ENCODE assay signal across 10 mouse cellular contexts in the genomic region with DNA sequence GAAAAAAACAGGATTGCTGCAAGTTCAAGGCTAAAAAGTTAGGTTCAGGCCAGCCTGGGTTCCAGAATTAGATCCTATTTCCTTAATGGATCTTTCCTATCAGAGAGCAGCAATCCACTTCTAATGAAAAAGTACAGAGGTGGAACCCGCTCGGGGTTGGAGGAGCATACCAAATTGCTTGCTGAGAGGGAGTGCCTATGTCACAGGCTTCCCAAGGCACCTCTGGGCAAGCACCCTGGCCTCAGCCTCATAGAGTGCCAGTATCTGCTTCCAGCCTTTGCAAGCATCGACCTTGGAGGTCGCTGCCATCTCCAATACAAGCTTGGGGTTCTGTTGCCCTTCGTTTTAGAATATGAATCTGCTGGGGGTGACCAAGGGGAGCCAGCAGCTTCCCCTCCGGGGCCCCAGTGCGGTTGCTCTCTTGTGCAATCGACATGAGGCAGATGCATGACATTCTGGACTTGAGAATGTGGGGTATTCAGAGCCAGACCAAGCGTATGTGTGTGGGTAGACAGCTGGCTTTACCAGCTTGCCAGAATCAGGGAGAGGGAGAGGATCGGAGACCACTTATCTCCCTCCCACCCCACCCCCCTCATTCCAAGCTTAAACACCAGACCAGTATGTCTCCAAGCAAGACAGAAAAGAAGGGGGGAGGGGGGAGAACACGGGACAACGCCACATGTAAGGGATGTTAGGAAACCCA. TPM values are rescaled to one million over a fixed set of nuclear protein-coding genes. Genes with fewer than 3 reads are reported as not detected.
A peak's percentile ranks its signal among the peaks of the same experiment; 100 is the strongest.
DNase-seq lines count a peak whose midpoint lies in the region; ATAC-seq lines count a peak whose summit lies in the region.
"Had no signal": no experiment of that assay in that cellular context is flagged by ENCODE, and none has a peak within 500 bp of the region (broad histone marks: within the 10 kb centered on the region; RNA-seq: fewer than 3 reads in every experiment).

No protein-coding gene starts in this region.

- peak; percentile 16 for DNase-seq in forebrain, embryonic 14.5 days (ENCODE audit: low spot score)
- no peak for DNase-seq in forebrain, embryonic 10.5 days (ENCODE audit: extremely low spot score, low spot score)
- DNase-seq in retina, postnatal 1 day: peak; percentile 59
- DNase-seq in retina, embryonic 14.5 days (ENCODE audit: low spot score): no peak
- peak; percentile 58 for DNase-seq in intestine, embryonic 14.5 days (ENCODE audit: low spot score)
- DNase-seq in yolk sac, embryonic 10.5 days (ENCODE audit: low spot score): peak; percentile 29
- DNase-seq in gastrocnemius, adult 8-10 months (ENCODE audit: low spot score in 2 of 2): no peak
- DNase-seq in urinary bladder, adult 2 months (ENCODE audit: low spot score): no peak
- DNase-seq: gastrocnemius, postnatal 14 days had no signal

- no peak overlapping the region for H3K9ac ChIP-seq in forebrain, embryonic 14.5 days (ENCODE audit: low read length)
- H3K9ac ChIP-seq in intestine, embryonic 14.5 days (ENCODE audit: low read length): no peak overlapping the region

- H3K4me3 ChIP-seq in forebrain, embryonic 14.5 days (ENCODE audit: low read depth, low read length): no peak overlapping the region
- H3K4me3 ChIP-seq in forebrain, embryonic 10.5 days: no peak overlapping the region
- no peak overlapping the region for H3K4me3 ChIP-seq in intestine, embryonic 14.5 days (ENCODE audit: low read depth, low read length)

- no peak overlapping the region for H3K27ac ChIP-seq in forebrain, embryonic 14.5 days (ENCODE audit: low read depth, low read length)
- no peak overlapping the region for H3K27ac ChIP-seq in forebrain, embryonic 10.5 days
- H3K27ac ChIP-seq in intestine, embryonic 14.5 days (ENCODE audit: low read depth): 0 out of 2 replicates have a peak overlapping the region, but pooled peaks have one; percentile 5
- H3K27ac ChIP-seq: kidney, postnatal 0 days had no signal

- no peaks in the 10 kb centered on the region for H3K27me3 ChIP-seq in forebrain, embryonic 14.5 days (replicated peaks; ENCODE audit: control insufficient read depth, insufficient read depth, low read length)
- H3K27me3 ChIP-seq in forebrain, embryonic 10.5 days (ENCODE audit: poor library complexity, severe bottlenecking): no peaks in the 10 kb centered on the region
- no peaks in the 10 kb centered on the region for H3K27me3 ChIP-seq in intestine, embryonic 14.5 days (replicated peaks; ENCODE audit: control insufficient read depth, insufficient read depth, low read length)

- no peak overlapping the region for H3K4me2 ChIP-seq in forebrain, embryonic 14.5 days (ENCODE audit: low read length)
- H3K4me2 ChIP-seq in intestine, embryonic 14.5 days (ENCODE audit: low read length): no peak overlapping the region; the same call in 1 of the 2 replicates

- H3K4me1 ChIP-seq in forebrain, embryonic 14.5 days (ENCODE audit: control insufficient read depth, insufficient read depth, low read length): no peaks in the 10 kb centered on the region
- no peaks in the 10 kb centered on the region for H3K4me1 ChIP-seq in forebrain, embryonic 10.5 days
- H3K4me1 ChIP-seq in intestine, embryonic 14.5 days (replicated peaks; ENCODE audit: control insufficient read depth, insufficient read depth, low read length): peaks cover 5% of the 10 kb centered on the region; the same call in 1 of the 2 replicates

- H3K9me3 ChIP-seq in forebrain, embryonic 14.5 days (replicated peaks; ENCODE audit: control insufficient read depth, low read length): no peaks in the 10 kb centered on the region
- no peaks in the 10 kb centered on the region for H3K9me3 ChIP-seq in forebrain, embryonic 10.5 days
- H3K9me3 ChIP-seq in intestine, embryonic 14.5 days (ENCODE audit: control insufficient read depth, low read length): no peaks in the 10 kb centered on the region

- 77% methylated on average over 12 of the region's 12 CpGs for WGBS in forebrain, embryonic 14.5 days
- 82% methylated on average over 12 of the region's 12 CpGs for WGBS in forebrain, embryonic 10.5 days
- 43% methylated on average over 12 of the region's 12 CpGs for WGBS in intestine, embryonic 14.5 days

- no peaks in the 10 kb centered on the region for H3K36me3 ChIP-seq in forebrain, embryonic 14.5 days (ENCODE audit: control insufficient read depth, insufficient read depth, low read length)
- H3K36me3 ChIP-seq in forebrain, embryonic 10.5 days (replicated peaks): no peaks in the 10 kb centered on the region
- H3K36me3 ChIP-seq in intestine, embryonic 14.5 days (ENCODE audit: control insufficient read depth, insufficient read depth, low read length): no peaks in the 10 kb centered on the region

- peak; percentile 54 for ATAC-seq in forebrain, embryonic 14.5 days
- ATAC-seq in intestine, embryonic 14.5 days (replicated peaks; ENCODE audit: low FRiP score, low TSS enrichment, low read depth): peak; percentile 40; the same call in 1 of the 2 replicates

RNA-seq across cellular contexts. Expression of gene Dram1, which starts 58.0 kb away (rescaled TPM):
- polyA plus RNA-seq in forebrain, embryonic 14.5 days (2014; fragmentation: Nextera tagmentation; extraction: Ambion mirVana): 0.44 and 0.84 TPM in 2 replicates
- 0.36 and 0.38 TPM in 2 replicates for polyA plus RNA-seq in forebrain, embryonic 10.5 days (2016; fragmentation: Nextera tagmentation; extraction: Ambion mirVana)
- polyA plus RNA-seq in intestine, embryonic 14.5 days (2014; fragmentation: Nextera tagmentation; extraction: Ambion mirVana): 3.1 and 3.6 TPM in 2 replicates
- 1 to 10 TPM in 3 of 4 experiments, under 1 TPM in 1; 0.58 to 3.1 (median 1.4) TPM for total RNA-seq in gastrocnemius, adult 8-10 months (2022)
- 9.9 and 12.4 TPM in 2 replicates for polyA plus RNA-seq in urinary bladder, adult 2 months (2012; rRNA removed)

RNA-seq across cellular contexts. Expression of gene Gnptab, which starts 58.1 kb away (rescaled TPM):
- polyA plus RNA-seq in forebrain, embryonic 14.5 days (2014; fragmentation: Nextera tagmentation; extraction: Ambion mirVana): 9.8 and 11.9 TPM in 2 replicates
- polyA plus RNA-seq in forebrain, embryonic 10.5 days (2016; fragmentation: Nextera tagmentation; extraction: Ambion mirVana): 8.3 and 9.0 TPM in 2 replicates
- polyA plus RNA-seq in intestine, embryonic 14.5 days (2014; fragmentation: Nextera tagmentation; extraction: Ambion mirVana): 14.0 and 14.3 TPM in 2 replicates
- total RNA-seq in gastrocnemius, adult 8-10 months (2022): 10 to 100 TPM; 20.3 to 23.6 (median 20.9) TPM
- polyA plus RNA-seq in urinary bladder, adult 2 months (2012; rRNA removed): 17.3 and 17.7 TPM in 2 replicates

Comparison
In these comparisons a context has a peak if more than half of its experiments do, and no peak if none do; other contexts are left out.
1. DNase-seq: peak in forebrain, embryonic 14.5 days (single experiment), retina, postnatal 1 day (single experiment), intestine, embryonic 14.5 days (single experiment) and yolk sac, embryonic 10.5 days (single experiment); none in forebrain, embryonic 10.5 days (single experiment), retina, embryonic 14.5 days (single experiment), gastrocnemius, adult 8-10 months (0 of 2) and urinary bladder, adult 2 months (single experiment).